Mouse (Mus musculus) retina, postnatal 1 day (tissue): Measurements from ENCODE around the gene Clic4.
A peak's percentile ranks its signal among the peaks of the same experiment; 100 is the strongest.

ENCODE experiments used
- DNase-seq: peaks from one replicate; pipeline ENCODE4 v3.0.0-alpha.2; 2012

Gene Clic4

GRCm38 (mm10) chr4:135179077-135179481 is 93.5 kb downstream of the Clic4 start:
- DNase-seq = peak; percentile 48

- no peak for DNase-seq
Measured at GRCm38 (mm10) chr4:135177568-135177967, 95.0 kb downstream of the Clic4 start.

GRCm38 (mm10) chr4:135175406-135176120 is 97.1 kb downstream of the Clic4 start:
- peak; percentile 68 for DNase-seq

GRCm38 (mm10) chr4:135171304-135171875 is 101.2 kb downstream of the Clic4 start:
- DNase-seq = no peak

GRCm38 (mm10) chr4:135169501-135169900 is 103.1 kb downstream of the Clic4 start:
- DNase-seq = no peak

GRCm38 (mm10) chr4:135169096-135169495 is 103.5 kb downstream of the Clic4 start:
- DNase-seq = no peak

GRCm38 (mm10) chr4:135167816-135168527 is 104.6 kb downstream of the Clic4 start:
- no peak for DNase-seq

GRCm38 (mm10) chr4:135166413-135167225 is 106.0 kb downstream of the Clic4 start:
- peak; percentile 79 for DNase-seq

GRCm38 (mm10) chr4:135165761-135166160 is 106.9 kb downstream of the Clic4 start:
- DNase-seq = peak; percentile 35
